Mouse (Mus musculus) midbrain, embryonic 13.5 days (tissue): ENCODE measurements around the gene M6pr. TPM values are rescaled to one million over a fixed set of nuclear protein-coding genes. Genes with fewer than 3 reads are reported as not detected.

Experiments
- ATAC-seq: fragments of 200-750 bp; cut with Nextera tagmentation; 2 replicates; pipeline ENCODE4 v1.8.0; 2017; ENCODE audit warnings: mild to moderate bottlenecking, moderate TSS enrichment, moderate library complexity
- H3K27ac ChIP-seq: fragments of 300-500 bp; sonication (generic); 2 replicates; pipeline ENCODE4 v1.5.1; 2015; ENCODE audit warnings: inconsistent platforms, mild to moderate bottlenecking, moderate library complexity
- H3K27me3 ChIP-seq: fragments of 300-500 bp; sonication (generic); 2 replicates; pipeline ENCODE4 v1.6.1; 2015; ENCODE audit warnings: mild to moderate bottlenecking, inconsistent platforms
- H3K36me3 ChIP-seq: fragments of 300-500 bp; sonication (generic); 2 replicates; pipeline ENCODE4 v1.6.1; 2015; ENCODE audit warnings: mild to moderate bottlenecking, inconsistent platforms
- H3K4me1 ChIP-seq: fragments of 300-500 bp; sonication (generic); replicated peaks from 2 replicates; pipeline ENCODE4 v1.6.1; 2015; ENCODE audit warnings: inconsistent platforms
- H3K4me2 ChIP-seq: fragments of 300-500 bp; sonication (generic); replicated peaks from 2 replicates; pipeline ENCODE4 v1.6.1; 2015; ENCODE audit warnings: moderate library complexity, mild to moderate bottlenecking, inconsistent platforms
- H3K4me3 ChIP-seq: fragments of 300-500 bp; sonication (generic); replicated peaks from 2 replicates; pipeline ENCODE4 v1.5.1; 2015; ENCODE audit warnings: mild to moderate bottlenecking, inconsistent platforms
- H3K9ac ChIP-seq: fragments of 300-500 bp; sonication (generic); replicated peaks from 2 replicates; pipeline ENCODE4 v1.6.1; 2015; ENCODE audit warnings: mild to moderate bottlenecking, inconsistent platforms
- H3K9me3 ChIP-seq: fragments of 300-500 bp; sonication (generic); 2 replicates; pipeline ENCODE4 v1.6.1; 2016; ENCODE audit warnings: mild to moderate bottlenecking, inconsistent platforms
- WGBS: fragments of 180-500 bp; shearing (Covaris S2); methylation state at CpG from one replicate; pipeline ENCODE4 v1.1.7; 2015; 5-methylcytosine and 5-hydroxymethylcytosine counted together
- polyA plus RNA-seq: library from polyadenylated mRNA; unstranded; fragments of >200 nt; fragmentation: Nextera tagmentation; extraction: Ambion mirVana; gene quantifications from 2 replicates; pipeline ENCODE4 v1.2.1, GENCODE M21; 2015

Gene M6pr
- polyA plus RNA-seq, 1 experiment from 2014 or later = 61.6 TPM

GRCm38 (mm10) chr6:122299621-122300133, 8.8 kb upstream of the M6pr start:
- H3K9me3 ChIP-seq = no peaks in the 10 kb centered on the region
- no peak for ATAC-seq
- 78% methylated on average over 3 of the region's 3 CpGs for WGBS
- no peaks in the 10 kb centered on the region for H3K27me3 ChIP-seq
- no peaks in the 10 kb centered on the region for H3K36me3 ChIP-seq
- H3K4me1 ChIP-seq = peaks cover 13% of the 10 kb centered on the region
- H3K9ac ChIP-seq = no peak overlapping the region
- no peak overlapping the region for H3K4me2 ChIP-seq
- H3K27ac ChIP-seq = no peak overlapping the region
- no peak overlapping the region for H3K4me3 ChIP-seq

GRCm38 (mm10) chr6:122302121-122302520, 6.4 kb upstream of the M6pr start:
- Histone ChIP-seq H3K27me3 (no peaks in the 10 kb centered on the region), H3K9ac (no peak overlapping the region), H3K4me1 (no peaks in the 10 kb centered on the region; the same call in 1 of the 2 replicates), H3K9me3 (no peaks in the 10 kb centered on the region), H3K4me3 (no peak overlapping the region), H3K36me3 (no peaks in the 10 kb centered on the region), H3K4me2 (no peak overlapping the region), H3K27ac (no peak overlapping the region)
- WGBS = 64% methylated on average over 1 of the region's 1 CpGs
- ATAC-seq = no peak

GRCm38 (mm10) chr6:122302661-122303060, 5.9 kb upstream of the M6pr start:
- Histone ChIP-seq H3K9ac (no peak overlapping the region), H3K4me3 (no peak overlapping the region), H3K9me3 (no peaks in the 10 kb centered on the region), H3K4me2 (no peak overlapping the region), H3K27me3 (no peaks in the 10 kb centered on the region), H3K36me3 (no peaks in the 10 kb centered on the region), H3K4me1 (no peaks in the 10 kb centered on the region; the same call in 1 of the 2 replicates), H3K27ac (no peak overlapping the region)
- WGBS = 88% methylated on average over 4 of the region's 4 CpGs
- no peak for ATAC-seq

GRCm38 (mm10) chr6:122303526-122303925, 5.0 kb upstream of the M6pr start:
- WGBS = 87% methylated on average over 9 of the region's 9 CpGs
- Histone ChIP-seq H3K4me3 (no peak overlapping the region), H3K9me3 (no peaks in the 10 kb centered on the region), H3K4me1 (no peaks in the 10 kb centered on the region), H3K27ac (no peak overlapping the region), H3K27me3 (no peaks in the 10 kb centered on the region), H3K9ac (no peak overlapping the region), H3K4me2 (no peak overlapping the region), H3K36me3 (no peaks in the 10 kb centered on the region)
- no peak for ATAC-seq

- ATAC-seq = no peak
- peaks cover 2% of the 10 kb centered on the region for H3K4me1 ChIP-seq
- no peak overlapping the region for H3K4me3 ChIP-seq
- no peak overlapping the region for H3K9ac ChIP-seq
- H3K27me3 ChIP-seq = no peaks in the 10 kb centered on the region
- no peak overlapping the region for H3K4me2 ChIP-seq
- H3K36me3 ChIP-seq = no peaks in the 10 kb centered on the region
- no peak overlapping the region for H3K27ac ChIP-seq
- H3K9me3 ChIP-seq = no peaks in the 10 kb centered on the region
- 33% methylated on average over 6 of the region's 6 CpGs for WGBS
Measured at GRCm38 (mm10) chr6:122304355-122304754, 4.2 kb upstream of the M6pr start.

- ATAC-seq = no peak
- Histone ChIP-seq H3K27ac (no peak overlapping the region), H3K36me3 (no peaks in the 10 kb centered on the region), H3K4me2 (no peak overlapping the region), H3K4me1 (peaks cover 8% of the 10 kb centered on the region), H3K4me3 (no peak overlapping the region), H3K9me3 (no peaks in the 10 kb centered on the region), H3K27me3 (no peaks in the 10 kb centered on the region), H3K9ac (no peak overlapping the region)
- 81% methylated on average over 12 of the region's 12 CpGs for WGBS
Measured at GRCm38 (mm10) chr6:122304790-122305555, 3.5 kb upstream of the M6pr start.

GRCm38 (mm10) chr6:122306707-122307106, 1.8 kb upstream of the M6pr start:
- Histone ChIP-seq H3K27me3 (no peaks in the 10 kb centered on the region), H3K27ac (no peak overlapping the region), H3K9ac (no peak overlapping the region), H3K4me1 (peaks cover 20% of the 10 kb centered on the region), H3K4me2 (no peak overlapping the region), H3K36me3 (no peaks in the 10 kb centered on the region), H3K4me3 (no peak overlapping the region), H3K9me3 (no peaks in the 10 kb centered on the region)
- WGBS = 86% methylated on average over 4 of the region's 4 CpGs
- ATAC-seq = no peak

- Histone ChIP-seq H3K9ac (no peak overlapping the region), H3K36me3 (peaks cover 6% of the 10 kb centered on the region; the same call in 1 of the 2 replicates), H3K4me1 (peaks cover 20% of the 10 kb centered on the region), H3K4me3 (peak overlapping the region; percentile 63; the same call in 1 of the 2 replicates), H3K9me3 (no peaks in the 10 kb centered on the region), H3K27ac (no peak overlapping the region), H3K27me3 (no peaks in the 10 kb centered on the region), H3K4me2 (no peak overlapping the region)
- ATAC-seq = peak; percentile 64
- WGBS = 65% methylated on average over 6 of the region's 6 CpGs
Measured at GRCm38 (mm10) chr6:122308136-122308504, 400 bp upstream of the M6pr start.

GRCm38 (mm10) chr6:122309446-122309960, 983 bp downstream of the M6pr start:
- Histone ChIP-seq H3K36me3 (peaks cover 20% of the 10 kb centered on the region), H3K9ac (peak overlapping the region; percentile 78), H3K4me2 (peak overlapping the region; percentile 74), H3K4me1 (peaks cover 20% of the 10 kb centered on the region), H3K27ac (no peak overlapping the region), H3K27me3 (no peaks in the 10 kb centered on the region), H3K4me3 (peak overlapping the region; percentile 63), H3K9me3 (no peaks in the 10 kb centered on the region)
- ATAC-seq = no peak
- 14% methylated on average over 11 of the region's 11 CpGs for WGBS

- Histone ChIP-seq H3K4me3 (peak overlapping the region; percentile 63), H3K27me3 (no peaks in the 10 kb centered on the region), H3K27ac (no peak overlapping the region), H3K4me2 (peak overlapping the region; percentile 74), H3K9me3 (no peaks in the 10 kb centered on the region), H3K4me1 (peaks cover 20% of the 10 kb centered on the region), H3K36me3 (peaks cover 28% of the 10 kb centered on the region), H3K9ac (peak overlapping the region; percentile 78; the same call in 1 of the 2 replicates)
- ATAC-seq = no peak
- 80% methylated on average over 5 of the region's 5 CpGs for WGBS
Measured at GRCm38 (mm10) chr6:122310187-122310820, 1.8 kb downstream of the M6pr start.

GRCm38 (mm10) chr6:122318726-122319125, 10.2 kb downstream of the M6pr start:
- WGBS = 94% methylated on average over 1 of the region's 1 CpGs
- no peaks in the 10 kb centered on the region for H3K4me1 ChIP-seq
- H3K4me3 ChIP-seq = no peak overlapping the region
- ATAC-seq = no peak
- no peaks in the 10 kb centered on the region for H3K9me3 ChIP-seq
- H3K27me3 ChIP-seq = no peaks in the 10 kb centered on the region
- H3K27ac ChIP-seq = no peak overlapping the region
- H3K4me2 ChIP-seq = no peak overlapping the region
- no peak overlapping the region for H3K9ac ChIP-seq
- peaks cover 98% of the 10 kb centered on the region for H3K36me3 ChIP-seq

GRCm38 (mm10) chr6:122325361-122325975, 16.9 kb downstream of the M6pr start:
- no peak overlapping the region for H3K4me3 ChIP-seq
- no peak overlapping the region for H3K27ac ChIP-seq
- H3K4me2 ChIP-seq = no peak overlapping the region
- no peak overlapping the region for H3K9ac ChIP-seq
- no peaks in the 10 kb centered on the region for H3K27me3 ChIP-seq
- H3K36me3 ChIP-seq = peaks cover 81% of the 10 kb centered on the region
- no peaks in the 10 kb centered on the region for H3K9me3 ChIP-seq
- no peak for ATAC-seq
- no peaks in the 10 kb centered on the region for H3K4me1 ChIP-seq
- 96% methylated on average over 6 of the region's 6 CpGs for WGBS
